Mouse (Mus musculus) forebrain, embryonic 11.5 days (tissue): Measurements from ENCODE around the gene H2afj. TPM values are rescaled to one million over a fixed set of nuclear protein-coding genes. Genes with fewer than 3 reads are reported as not detected.

ENCODE experiments used
- ATAC-seq: fragments of 200-750 bp; cut with Nextera tagmentation; replicated peaks from 2 replicates; pipeline ENCODE4 v1.8.0; 2017; ENCODE audit warnings: moderate TSS enrichment; ENCODE audit not compliant: low FRiP score
- DNase-seq: peaks from one replicate; pipeline ENCODE4 v3.0.0-alpha.2; 2017; ENCODE audit warnings: low spot score
- H3K27ac ChIP-seq: fragments of 300-500 bp; sonication (generic); 2 replicates; pipeline ENCODE4 v1.5.1; 2014; ENCODE audit warnings: low read depth, low read length
- H3K27me3 ChIP-seq: fragments of 300-500 bp; sonication (generic); 2 replicates; pipeline ENCODE4 v1.6.1; 2014; ENCODE audit warnings: mild to moderate bottlenecking, low read length, mixed read lengths; ENCODE audit not compliant: control insufficient read depth, insufficient read depth
- H3K36me3 ChIP-seq: fragments of 300-500 bp; sonication (generic); 2 replicates; pipeline ENCODE4 v1.6.1; 2014; ENCODE audit warnings: mild to moderate bottlenecking, low read length, moderate library complexity, mixed read lengths; ENCODE audit not compliant: control insufficient read depth, insufficient read depth
- H3K4me1 ChIP-seq: fragments of 300-500 bp; sonication (generic); replicated peaks from 2 replicates; pipeline ENCODE4 v1.6.1; 2014; ENCODE audit warnings: low read length, mixed read lengths; ENCODE audit not compliant: control insufficient read depth, insufficient read depth
- H3K4me2 ChIP-seq: fragments of 300-500 bp; sonication (generic); 2 replicates; pipeline ENCODE4 v1.6.1; 2014; ENCODE audit warnings: low read depth, mild to moderate bottlenecking, low read length, moderate library complexity, mixed read lengths; ENCODE audit not compliant: severe bottlenecking
- H3K4me3 ChIP-seq: fragments of 300-500 bp; sonication (generic); 2 replicates; pipeline ENCODE4 v1.5.1; 2014; ENCODE audit warnings: low read depth, low read length
- H3K9ac ChIP-seq: fragments of 300-500 bp; sonication (generic); 2 replicates; pipeline ENCODE4 v1.6.1; 2014; ENCODE audit warnings: low read length
- H3K9me3 ChIP-seq: fragments of 300-500 bp; sonication (generic); 2 replicates; pipeline ENCODE4 v1.6.1; 2016; ENCODE audit warnings: low read length, mixed read lengths; ENCODE audit not compliant: control insufficient read depth
- WGBS: fragments of 180-500 bp; shearing (Covaris S2); extraction: QIAGEN DNeasy Blood & Tissue Kit; methylation state at CpG from one replicate; pipeline ENCODE4 v1.1.7; 2014; 5-methylcytosine and 5-hydroxymethylcytosine counted together
- polyA plus RNA-seq: library from polyadenylated mRNA; unstranded; fragments of >200 nt; fragmentation: Nextera tagmentation; extraction: Ambion mirVana; gene quantifications from 2 replicates; pipeline ENCODE4 v1.2.1, GENCODE M21; 2014

The H2afj gene
- 85.0 and 94.7 TPM in 2 replicates for polyA plus RNA-seq

GRCm38 (mm10) chr6:136808014-136808417 is at the start of gene H2afj:
Gene H2afj, plus strand, starts transcription at chr6:136808244.
- peak within 1 kb of the TSS; percentile 73 for H3K4me3 ChIP-seq
- no peaks in the 10 kb centered on the region for H3K9me3 ChIP-seq
- peak within 1 kb of the TSS; percentile 85 for H3K4me2 ChIP-seq
- H3K27ac ChIP-seq = no peak within 1 kb of the TSS
- ATAC-seq (peak; percentile 86), DNase-seq (peak; percentile 97)
- H3K36me3 ChIP-seq = no peaks in the 10 kb centered on the region; the same call in 1 of the 2 replicates
- H3K27me3 ChIP-seq = no peaks in the 10 kb centered on the region
- 0% methylated on average over 34 of the region's 34 CpGs for WGBS
- peaks cover 7% of the 10 kb centered on the region for H3K4me1 ChIP-seq
- peak within 1 kb of the TSS; percentile 65 for H3K9ac ChIP-seq

GRCm38 (mm10) chr6:136763912-136764311 is 44.1 kb upstream of the H2afj start:
- H3K27me3 ChIP-seq = no peaks in the 10 kb centered on the region
- H3K27ac ChIP-seq = no peak overlapping the region
- H3K9ac ChIP-seq = no peak overlapping the region
- H3K4me1 ChIP-seq = no peaks in the 10 kb centered on the region
- H3K4me3 ChIP-seq = no peak overlapping the region
- H3K36me3 ChIP-seq = no peaks in the 10 kb centered on the region
- ATAC-seq (no peak), DNase-seq (no peak)
- 93% methylated on average over 1 of the region's 1 CpGs for WGBS
- H3K4me2 ChIP-seq = no peak overlapping the region
- H3K9me3 ChIP-seq = no peaks in the 10 kb centered on the region

- ATAC-seq (no peak), DNase-seq (no peak)
- Histone ChIP-seq H3K9ac (no peak overlapping the region), H3K4me3 (no peak overlapping the region), H3K4me1 (no peaks in the 10 kb centered on the region), H3K27me3 (no peaks in the 10 kb centered on the region), H3K9me3 (no peaks in the 10 kb centered on the region), H3K36me3 (no peaks in the 10 kb centered on the region), H3K27ac (no peak overlapping the region), H3K4me2 (no peak overlapping the region)
- 85% methylated on average over 8 of the region's 8 CpGs for WGBS
These were observed 38.9 kb upstream of the H2afj start for GRCm38 (mm10) chr6:136769143-136769542.

- Histone ChIP-seq H3K4me2 (no peak overlapping the region), H3K27ac (no peak overlapping the region), H3K36me3 (no peaks in the 10 kb centered on the region), H3K4me1 (no peaks in the 10 kb centered on the region), H3K27me3 (no peaks in the 10 kb centered on the region), H3K9me3 (no peaks in the 10 kb centered on the region), H3K9ac (no peak overlapping the region), H3K4me3 (no peak overlapping the region)
- no peak for ATAC-seq
- no peak for DNase-seq
- 89% methylated on average over 7 of the region's 7 CpGs for WGBS
These were observed 38.2 kb upstream of the H2afj start for GRCm38 (mm10) chr6:136769859-136770258.

- H3K4me3 ChIP-seq = no peak overlapping the region
- WGBS = 88% methylated on average over 1 of the region's 1 CpGs
These were observed 31.7 kb upstream of the H2afj start for GRCm38 (mm10) chr6:136776392-136776791.

GRCm38 (mm10) chr6:136781377-136781986 is 26.6 kb upstream of the H2afj start, which contains the start of gene Gucy2c:
Gene Gucy2c, minus strand, starts transcription at chr6:136781765.
- Histone ChIP-seq H3K27ac (no peak within 1 kb of the TSS), H3K4me2 (no peak within 1 kb of the TSS), H3K9me3 (no peaks in the 10 kb centered on the region), H3K4me1 (no peaks in the 10 kb centered on the region), H3K9ac (no peak within 1 kb of the TSS), H3K36me3 (no peaks in the 10 kb centered on the region), H3K4me3 (no peak within 1 kb of the TSS), H3K27me3 (no peaks in the 10 kb centered on the region)
- no peak for ATAC-seq
- WGBS = 86% methylated on average over 20 of the region's 20 CpGs
- DNase-seq = no peak

More at GRCm38 (mm10) chr6:136776392-136776791, 31.7 kb upstream of the H2afj start:
- Histone ChIP-seq H3K27ac (no peak overlapping the region), H3K4me1 (no peaks in the 10 kb centered on the region), H3K9ac (no peak overlapping the region), H3K27me3 (no peaks in the 10 kb centered on the region), H3K4me2 (no peak overlapping the region), H3K36me3 (no peaks in the 10 kb centered on the region), H3K9me3 (no peaks in the 10 kb centered on the region)
- no peak for ATAC-seq
- DNase-seq = no peak

- Histone ChIP-seq H3K4me1 (no peaks in the 10 kb centered on the region), H3K9me3 (no peaks in the 10 kb centered on the region), H3K9ac (no peak overlapping the region), H3K27me3 (no peaks in the 10 kb centered on the region), H3K4me3 (no peak overlapping the region), H3K27ac (no peak overlapping the region), H3K36me3 (no peaks in the 10 kb centered on the region), H3K4me2 (no peak overlapping the region)
- ATAC-seq = no peak
- DNase-seq = no peak
- WGBS = 82% methylated on average over 12 of the region's 12 CpGs
These were observed 25.9 kb upstream of the H2afj start for GRCm38 (mm10) chr6:136782146-136782545.

GRCm38 (mm10) chr6:136782761-136783160 is 25.3 kb upstream of the H2afj start:
- no peaks in the 10 kb centered on the region for H3K27me3 ChIP-seq
- H3K9ac ChIP-seq = no peak overlapping the region
- 84% methylated on average over 9 of the region's 9 CpGs for WGBS
- no peaks in the 10 kb centered on the region for H3K36me3 ChIP-seq
- H3K4me3 ChIP-seq = no peak overlapping the region
- DNase-seq = no peak
- H3K4me2 ChIP-seq = no peak overlapping the region
- ATAC-seq = no peak
- H3K27ac ChIP-seq = no peak overlapping the region
- no peaks in the 10 kb centered on the region for H3K4me1 ChIP-seq
- H3K9me3 ChIP-seq = no peaks in the 10 kb centered on the region

- no peaks in the 10 kb centered on the region for H3K9me3 ChIP-seq
- WGBS = 80% methylated on average over 5 of the region's 5 CpGs
- H3K4me2 ChIP-seq = no peak overlapping the region
- H3K27me3 ChIP-seq = no peaks in the 10 kb centered on the region; the same call in 1 of the 2 replicates
- no peak overlapping the region for H3K27ac ChIP-seq
- no peak overlapping the region for H3K9ac ChIP-seq
- H3K36me3 ChIP-seq = no peaks in the 10 kb centered on the region
- no peak overlapping the region for H3K4me3 ChIP-seq
- DNase-seq (no peak), ATAC-seq (no peak)
- peaks cover 3% of the 10 kb centered on the region; the same call in 1 of the 2 replicates for H3K4me1 ChIP-seq
These were observed 18.6 kb upstream of the H2afj start for GRCm38 (mm10) chr6:136789391-136789971.
